Mouse (Mus musculus) liver, embryonic 14.5 days (tissue): ENCODE measurements at regions not wholly inside any gene's neighbourhood (a gene's known extent, or its start where the extent isn't known, plus 50 kb on each side); places are given as distances from the start of the nearest gene placed in this dataset.

Experiments used
- ATAC-seq: fragments of 200-750 bp; cut with Nextera tagmentation; 2 replicates; pipeline ENCODE4 v1.8.0; 2017; ENCODE audit warnings: moderate number of reproducible peaks, mild to moderate bottlenecking, moderate library complexity; ENCODE audit not compliant: insufficient read depth
- DNase-seq, 3 experiments: peaks; one replicate each; pipeline ENCODE4 v3.0.0-alpha.2; 2012 to 2013; ENCODE audit warnings: low read depth in 3 of 3, low spot score in 3 of 3
- H3K27ac ChIP-seq: fragments of 300-500 bp; sonication (generic); 2 replicates; pipeline ENCODE4 v1.5.1; 2014; ENCODE audit warnings: moderate library complexity, mild to moderate bottlenecking, control low read depth, inconsistent platforms
- H3K27me3 ChIP-seq: fragments of 300-500 bp; sonication (generic); 2 replicates; pipeline ENCODE4 v1.6.1; 2014; ENCODE audit warnings: mild to moderate bottlenecking, low read length, moderate library complexity; ENCODE audit not compliant: control insufficient read depth, insufficient read depth
- H3K36me3 ChIP-seq: fragments of 300-500 bp; sonication (generic); replicated peaks from 2 replicates; pipeline ENCODE4 v1.6.1; 2014; ENCODE audit warnings: low read depth; ENCODE audit not compliant: control insufficient read depth, insufficient read depth
- H3K4me1 ChIP-seq, 2 experiments: fragments of 200-500 bp in 1 of 2; fragments of 300-500 bp in 1 of 2; sonication (generic) in 1 of 2; replicated peaks; 2 replicates each; pipeline ENCODE4 v1.6.1; 2012 to 2014; ENCODE audit warnings: antibody characterized with exemption in 1 of 2, inconsistent platforms in 1 of 2, low read length in 1 of 2; ENCODE audit not compliant: control insufficient read depth in 2 of 2, insufficient read depth in 2 of 2
- H3K4me2 ChIP-seq: fragments of 300-500 bp; sonication (generic); 2 replicates; pipeline ENCODE4 v1.6.1; 2014; ENCODE audit warnings: low read depth, mild to moderate bottlenecking, control low read depth, moderate library complexity
- H3K4me3 ChIP-seq, 2 experiments: fragments of 200-500 bp in 1 of 2; fragments of 300-500 bp in 1 of 2; sonication (generic) in 1 of 2; 2 replicates each; pipeline ENCODE4 v1.5.1; 2012 to 2014; ENCODE audit warnings: low read depth in 2 of 2, low read length in 2 of 2, mild to moderate bottlenecking in 2 of 2, control low read depth in 1 of 2, inconsistent platforms in 1 of 2, moderate library complexity in 1 of 2; ENCODE audit not compliant: insufficient read depth in 1 of 2
- H3K9ac ChIP-seq: fragments of 300-500 bp; sonication (generic); replicated peaks from 2 replicates; pipeline ENCODE4 v1.6.1; 2014; ENCODE audit warnings: mild to moderate bottlenecking, control low read depth, moderate library complexity
- H3K9me3 ChIP-seq: fragments of 300-500 bp; sonication (generic); 2 replicates; pipeline ENCODE4 v1.6.1; 2016; ENCODE audit warnings: low read length, mixed read lengths; ENCODE audit not compliant: control insufficient read depth
- CTCF ChIP-seq: IDR thresholded peaks from 2 replicates; pipeline ENCODE4 v1.5.1; 2016; ENCODE audit warnings: antibody characterized with exemption, low read depth, control low read depth
- EP300 ChIP-seq: IDR thresholded peaks from 2 replicates; pipeline ENCODE4 v1.6.1; 2016; ENCODE audit warnings: antibody characterized with exemption, low read depth
- WGBS: fragments of 180-500 bp; shearing (Covaris S2); extraction: QIAGEN DNeasy Blood & Tissue Kit; methylation state at CpG from one replicate; pipeline ENCODE4 v1.1.7; 2014; ENCODE audit not compliant: insufficient replicate concordance; 5-methylcytosine and 5-hydroxymethylcytosine counted together

DNA sequence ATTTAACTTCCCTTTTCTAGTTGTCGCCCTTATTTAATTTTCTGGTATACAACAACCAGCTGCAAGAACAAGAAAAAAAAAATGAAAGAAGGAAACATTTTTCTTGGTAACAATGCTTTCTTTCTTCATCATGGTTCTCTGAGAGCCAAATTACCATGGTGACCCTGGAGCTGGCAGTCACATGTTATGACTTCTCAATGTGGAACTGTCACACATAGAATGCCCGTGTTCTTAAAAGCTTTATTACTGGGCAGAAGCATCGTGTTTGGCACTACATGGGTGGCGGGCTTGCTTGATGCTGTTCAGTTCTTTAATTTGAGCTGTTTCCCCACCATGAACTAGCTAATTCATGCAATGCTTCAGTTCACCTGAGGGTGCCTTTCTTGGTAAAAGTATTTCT, 504.7 kb upstream of the Got2 start:
- TF ChIP-seq EP300 (no peak), CTCF (no peak)
- Histone ChIP-seq H3K4me3 (no peak overlapping the region), H3K27me3 (no peaks in the 10 kb centered on the region), H3K36me3 (no peaks in the 10 kb centered on the region), H3K9me3 (no peaks in the 10 kb centered on the region), H3K9ac (no peak overlapping the region), H3K27ac (no peak overlapping the region), H3K4me2 (no peak overlapping the region), H3K4me1 (no peaks in the 10 kb centered on the region)
- 66% methylated on average over 4 of the region's 4 CpGs for WGBS
- ATAC-seq (no peak), DNase-seq (no peak)

DNA sequence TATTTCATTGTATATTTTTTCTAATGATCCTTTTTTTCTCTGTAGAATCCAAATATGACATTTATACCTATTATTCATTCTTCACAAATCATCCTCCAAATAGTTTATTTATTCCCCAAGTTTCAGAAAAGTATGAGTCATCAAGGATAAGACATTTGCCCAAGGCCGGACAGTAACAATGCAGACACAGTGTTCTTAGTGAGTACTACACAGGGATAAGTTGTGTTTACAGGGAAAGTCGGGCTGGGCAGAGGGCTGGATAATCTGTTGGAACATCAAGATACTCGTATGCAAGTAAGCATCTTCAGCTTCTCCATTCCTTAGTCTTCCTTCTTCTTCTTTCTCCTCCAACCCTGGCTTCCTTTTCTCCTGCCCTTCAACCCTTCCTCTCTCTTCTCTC, 500.9 kb upstream of the Got2 start:
- no peak overlapping the region for H3K27ac ChIP-seq
- no peak overlapping the region for H3K4me2 ChIP-seq
- H3K4me3 ChIP-seq: no peak overlapping the region
- H3K9ac ChIP-seq: no peak overlapping the region
- TF ChIP-seq EP300: no peak
- no peak for TF ChIP-seq CTCF
- H3K9me3 ChIP-seq: no peaks in the 10 kb centered on the region
- H3K4me1 ChIP-seq: no peaks in the 10 kb centered on the region
- ATAC-seq (no peak), DNase-seq (no peak)
- H3K36me3 ChIP-seq: no peaks in the 10 kb centered on the region
- 42% methylated on average over 3 of the region's 3 CpGs for WGBS
- no peaks in the 10 kb centered on the region for H3K27me3 ChIP-seq

- no peak for ATAC-seq
- Histone ChIP-seq H3K4me2 (no peak overlapping the region), H3K9ac (no peak overlapping the region), H3K36me3 (no peaks in the 10 kb centered on the region), H3K27ac (no peak overlapping the region), H3K4me1 (no peaks in the 10 kb centered on the region), H3K4me3 (no peak overlapping the region), H3K9me3 (no peaks in the 10 kb centered on the region), H3K27me3 (no peaks in the 10 kb centered on the region)
- no peak for DNase-seq
- TF ChIP-seq CTCF (no peak), EP300 (no peak)
- 76% methylated on average over 9 of the region's 9 CpGs for WGBS
Measured at GRCm38 (mm10) chr8:96370500-96370899, 482.2 kb upstream of the Got2 start.

- Histone ChIP-seq H3K36me3 (no peaks in the 10 kb centered on the region), H3K4me3 (no peak overlapping the region), H3K27ac (no peak overlapping the region), H3K27me3 (no peaks in the 10 kb centered on the region), H3K4me1 (no peaks in the 10 kb centered on the region), H3K9me3 (no peaks in the 10 kb centered on the region), H3K9ac (no peak overlapping the region), H3K4me2 (no peak overlapping the region)
- DNase-seq: no peak
- whole genome bisulfite sequencing: 50% methylated on average over 14 of the region's 14 CpGs
- no peak for TF ChIP-seq CTCF
- TF ChIP-seq EP300: no peak
- ATAC-seq: no peak
Measured at GRCm38 (mm10) chr8:96362853-96363445, 474.6 kb upstream of the Got2 start.

DNA sequence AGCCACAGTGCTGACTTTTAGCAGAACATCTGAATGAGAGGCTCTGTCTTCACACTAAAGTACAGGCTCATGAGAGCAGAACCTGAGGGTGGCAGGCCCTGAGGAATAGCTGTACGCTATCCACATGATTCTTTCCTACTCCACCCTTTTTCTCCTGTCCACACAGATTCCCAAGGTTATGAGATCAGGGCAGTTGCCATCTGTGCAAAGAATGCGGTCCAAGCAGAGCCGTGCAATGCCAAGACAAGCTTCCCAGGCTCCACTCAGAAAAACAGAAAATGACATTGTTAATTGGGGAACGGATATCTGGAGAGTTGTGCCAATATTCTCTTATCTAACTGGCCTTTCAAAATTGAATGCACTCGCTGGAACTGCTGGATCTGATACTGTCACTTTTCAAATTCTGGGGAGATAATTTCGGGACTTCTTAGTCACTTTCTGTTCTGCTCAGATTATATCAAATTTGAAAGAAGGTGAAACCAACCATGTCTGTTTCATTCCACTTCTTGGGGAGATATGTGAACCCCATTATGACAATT, 462.3 kb upstream of the Got2 start:
- Histone ChIP-seq H3K4me1 (no peaks in the 10 kb centered on the region), H3K4me2 (no peak overlapping the region), H3K27me3 (no peaks in the 10 kb centered on the region), H3K9ac (no peak overlapping the region), H3K27ac (no peak overlapping the region), H3K9me3 (no peaks in the 10 kb centered on the region), H3K36me3 (no peaks in the 10 kb centered on the region), H3K4me3 (no peak overlapping the region)
- 58% methylated on average over 6 of the region's 6 CpGs for WGBS
- TF ChIP-seq EP300 (no peak), CTCF (no peak)
- DNase-seq (no peak), ATAC-seq (no peak)
